Mouse (Mus musculus) liver, adult 2 months (tissue): ENCODE measurements around the gene Pde4d.

ENCODE experiments used
- CTCF ChIP-seq: fragments of 200-500 bp; IDR thresholded peaks from 2 replicates; pipeline ENCODE4 v1.5.1; 2011; ENCODE audit warnings: low read depth, low read length, control low read depth
- POLR2A ChIP-seq: fragments of 200-500 bp; IDR thresholded peaks from 2 replicates; pipeline ENCODE4 v1.6.1; 2011; ENCODE audit warnings: low read length, control low read depth; ENCODE audit not compliant: insufficient read depth; ENCODE audit errors: extremely low read depth

GRCm38 (mm10) chr13:108492886-108493285 is 43.1 kb downstream of the Pde4d start:
- TF ChIP-seq CTCF = no peak
- TF ChIP-seq POLR2A = no peak
